Mouse (Mus musculus) megakaryocyte, embryonic 14.5 days (primary cell): ENCODE results near the gene Pxn. TPM values are rescaled to one million over a fixed set of nuclear protein-coding genes. Genes with fewer than 3 reads are reported as not detected.
A peak's percentile ranks its signal among the peaks of the same experiment; 100 is the strongest.
"Not testable (repeated sequence)": the region's sequence is repeated elsewhere in the genome, so short reads cannot be mapped to it uniquely, and the experiment has no call there.

Source experiments
- H3K27me3 ChIP-seq: replicated peaks from 2 replicates; pipeline ENCODE3; 2012; ENCODE audit warnings: inconsistent platforms
- H3K36me3 ChIP-seq: replicated peaks from 2 replicates; pipeline ENCODE3; 2012; ENCODE audit warnings: low read length, inconsistent platforms, mixed read lengths
- H3K4me1 ChIP-seq: 2 replicates; pipeline ENCODE4 v1.6.1; 2012; ENCODE audit warnings: inconsistent platforms
- H3K4me3 ChIP-seq: replicated peaks from 2 replicates; pipeline ENCODE3; 2012; ENCODE audit warnings: moderate library complexity, mild to moderate bottlenecking, inconsistent platforms
- H3K9me3 ChIP-seq: 2 replicates; pipeline ENCODE4 v1.6.1; 2012; ENCODE audit warnings: inconsistent platforms
- FLI1 ChIP-seq: IDR thresholded peaks from 2 replicates; pipeline ENCODE4 v1.6.1; 2012; ENCODE audit warnings: low read length, inconsistent platforms, mixed read lengths
- GATA1 ChIP-seq: IDR thresholded peaks from 3 replicates; pipeline ENCODE4 v1.6.1; 2012; ENCODE audit warnings: mixed read lengths, low read length, inconsistent platforms, borderline replicate concordance
- polyA plus RNA-seq: library from polyadenylated mRNA; stranded (reverse); fragments of >175 nt; gene quantifications from 2 replicates; pipeline ENCODE4 v1.2.3, GENCODE M21; 2012; ENCODE audit warnings: low replicate concordance; ENCODE audit not compliant: insufficient read depth

Gene Pxn
- polyA plus RNA-seq, 1 experiment, result 63.1 TPM

DNA sequence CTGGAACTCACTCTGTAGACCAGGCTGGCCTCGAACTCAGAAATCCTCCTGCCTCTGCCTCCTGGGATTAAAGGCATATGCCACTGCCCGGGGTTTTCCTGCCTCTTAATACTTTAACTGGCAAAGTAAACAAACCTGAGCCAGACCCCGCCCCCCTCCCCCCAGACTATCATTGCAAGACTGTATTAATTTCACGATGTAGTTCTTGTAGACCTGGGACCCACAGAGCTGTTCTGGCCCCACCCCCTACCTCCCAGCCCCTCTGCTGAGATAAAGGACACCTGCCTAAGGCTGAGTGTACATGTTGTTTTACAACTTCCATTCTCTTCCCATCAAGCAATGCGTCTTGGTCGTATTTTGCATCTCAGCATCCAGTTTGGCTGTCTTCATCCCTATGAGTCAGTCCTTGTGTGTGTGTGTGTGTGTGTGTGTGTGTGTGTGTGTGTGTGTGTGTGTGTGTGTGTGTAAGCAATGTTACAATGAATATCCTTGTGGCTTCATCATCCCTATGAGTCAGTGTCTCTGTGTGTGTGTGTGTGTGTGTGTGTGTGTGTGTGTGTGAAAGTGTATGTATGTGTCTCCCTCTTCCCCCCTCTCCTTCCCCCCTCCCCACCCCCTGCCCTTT, 13.7 kb upstream of the Pxn start:
- Histone ChIP-seq H3K36me3 (no peaks in the 10 kb centered on the region), H3K9me3 (no peaks in the 10 kb centered on the region), H3K4me3 (no peak overlapping the region), H3K27me3 (peaks cover 16% of the 10 kb centered on the region), H3K4me1 (peaks cover 43% of the 10 kb centered on the region)
- no peak for TF ChIP-seq FLI1
- no peak for TF ChIP-seq GATA1

DNA sequence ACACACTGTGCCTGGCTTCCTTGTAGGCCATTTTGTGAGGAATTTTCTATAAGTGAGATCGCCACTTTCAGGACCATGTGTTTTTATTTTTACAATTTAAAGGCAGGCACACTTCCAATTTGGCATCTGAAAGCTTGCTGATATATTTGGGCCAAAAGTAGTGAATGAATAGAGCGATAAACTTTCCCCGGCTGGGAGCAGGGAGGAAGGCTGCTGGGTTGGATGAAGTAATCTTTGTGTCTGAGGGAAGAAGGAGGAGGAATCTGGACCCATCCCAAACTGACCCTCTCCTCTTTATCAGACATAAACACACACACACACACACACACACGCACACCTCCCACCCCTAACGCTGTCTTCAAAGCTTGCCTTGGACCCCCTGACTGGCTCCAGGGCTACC, 13.0 kb upstream of the Pxn start:
- H3K4me1 ChIP-seq, result peaks cover 46% of the 10 kb centered on the region
- TF ChIP-seq GATA1, result no peak
- no peak for TF ChIP-seq FLI1
- peaks cover 19% of the 10 kb centered on the region for H3K27me3 ChIP-seq
- no peaks in the 10 kb centered on the region for H3K9me3 ChIP-seq
- no peaks in the 10 kb centered on the region for H3K36me3 ChIP-seq
- H3K4me3 ChIP-seq, result no peak overlapping the region

DNA sequence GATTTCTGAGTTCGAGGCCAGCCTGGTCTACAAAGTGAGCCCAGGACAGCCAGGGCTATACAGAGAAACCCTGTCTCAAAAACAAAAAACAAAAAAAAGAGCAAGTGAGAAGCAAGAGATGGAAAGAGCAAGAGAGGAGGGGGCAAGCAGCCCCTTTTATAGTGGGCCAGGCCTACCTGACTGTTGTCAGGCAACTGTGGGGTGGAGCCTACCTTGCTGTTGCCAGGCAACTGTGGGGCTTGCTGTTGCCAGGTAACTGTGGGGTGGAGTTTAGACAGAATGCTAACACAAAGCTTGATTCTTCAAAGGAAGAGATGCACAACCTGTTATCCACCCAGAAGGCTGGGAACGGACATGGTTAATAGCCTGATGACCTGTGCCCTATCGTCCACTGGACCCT, 10.9 kb upstream of the Pxn start:
- H3K9me3 ChIP-seq, H3K4me3 ChIP-seq, H3K36me3 ChIP-seq: not testable (repeated sequence)
- peaks cover 36% of the 10 kb centered on the region for H3K4me1 ChIP-seq
- H3K27me3 ChIP-seq, result peaks cover 19% of the 10 kb centered on the region

DNA sequence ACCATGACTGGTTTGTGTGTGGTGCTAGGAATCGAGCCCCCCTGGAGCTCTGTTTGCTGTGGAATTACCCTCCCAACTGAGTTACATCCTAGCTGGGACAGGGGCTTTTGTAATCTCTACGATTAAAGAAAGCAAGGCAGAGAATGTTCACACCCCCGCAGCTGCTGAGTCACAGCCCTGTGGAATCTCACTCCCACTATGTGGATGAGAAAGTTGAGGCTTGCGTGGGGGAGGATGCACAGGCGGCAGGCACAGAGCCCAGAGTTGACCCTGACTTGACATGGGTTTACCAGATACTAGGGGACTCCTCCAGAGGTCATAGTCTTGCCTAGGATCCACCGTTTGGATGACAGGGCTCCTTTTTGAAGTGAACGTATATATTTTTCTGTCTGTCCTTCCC, 9.4 kb upstream of the Pxn start:
- no peaks in the 10 kb centered on the region for H3K36me3 ChIP-seq
- H3K4me1 ChIP-seq, result peaks cover 24% of the 10 kb centered on the region
- peaks cover 22% of the 10 kb centered on the region for H3K27me3 ChIP-seq
- H3K9me3 ChIP-seq, result no peaks in the 10 kb centered on the region
- no peak overlapping the region for H3K4me3 ChIP-seq
- TF ChIP-seq FLI1 (no peak), GATA1 (no peak)

DNA sequence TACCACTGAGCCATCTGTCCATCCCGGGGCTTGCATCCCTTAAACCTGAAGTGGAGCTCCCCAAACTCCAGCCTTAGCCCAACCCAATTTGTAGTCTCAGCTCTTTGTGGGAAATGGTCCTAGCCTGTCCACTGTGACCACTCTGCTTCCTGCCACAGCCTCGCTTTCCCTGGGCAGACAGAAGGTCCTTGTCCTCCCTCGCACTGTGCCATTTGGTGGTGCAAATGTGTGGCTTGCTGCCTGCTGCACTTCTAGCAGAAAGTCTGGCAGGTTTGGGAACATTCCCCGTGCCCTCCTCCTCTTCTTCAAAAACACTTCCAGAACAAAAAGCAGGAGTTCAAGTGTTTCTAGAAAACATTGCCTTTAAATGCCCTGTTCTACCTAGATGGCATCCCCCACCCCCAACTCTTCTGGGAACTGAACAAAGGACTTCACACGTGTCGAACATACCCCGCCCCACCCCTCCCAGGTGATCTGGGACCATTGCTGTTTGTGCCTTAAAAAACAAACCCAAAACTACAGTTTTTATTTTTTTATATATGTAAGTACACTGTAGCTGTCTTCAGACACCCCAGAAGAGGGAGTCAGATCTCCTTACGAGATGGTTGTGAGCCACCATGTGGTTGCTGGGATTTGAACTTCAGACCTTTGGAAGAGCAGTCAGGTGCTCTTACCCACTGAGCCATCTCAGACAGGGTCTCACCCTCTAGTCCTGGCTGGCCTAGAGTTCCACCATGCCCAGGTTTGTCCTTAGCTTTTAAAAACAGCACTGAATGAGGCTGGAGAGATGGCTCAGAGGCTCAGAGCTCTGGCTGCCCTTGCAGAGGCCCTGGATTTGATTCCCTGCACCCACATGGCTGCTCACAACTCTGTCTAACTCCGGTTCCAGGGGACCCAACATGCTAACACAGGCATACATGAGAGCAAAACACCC, 7.9 kb upstream of the Pxn start:
- Histone ChIP-seq H3K36me3 (no peaks in the 10 kb centered on the region), H3K4me1 (peaks cover 23% of the 10 kb centered on the region), H3K27me3 (peaks cover 24% of the 10 kb centered on the region), H3K4me3 (peak overlapping the region; percentile 53), H3K9me3 (no peaks in the 10 kb centered on the region)
- no peak for TF ChIP-seq FLI1
- no peak for TF ChIP-seq GATA1

DNA sequence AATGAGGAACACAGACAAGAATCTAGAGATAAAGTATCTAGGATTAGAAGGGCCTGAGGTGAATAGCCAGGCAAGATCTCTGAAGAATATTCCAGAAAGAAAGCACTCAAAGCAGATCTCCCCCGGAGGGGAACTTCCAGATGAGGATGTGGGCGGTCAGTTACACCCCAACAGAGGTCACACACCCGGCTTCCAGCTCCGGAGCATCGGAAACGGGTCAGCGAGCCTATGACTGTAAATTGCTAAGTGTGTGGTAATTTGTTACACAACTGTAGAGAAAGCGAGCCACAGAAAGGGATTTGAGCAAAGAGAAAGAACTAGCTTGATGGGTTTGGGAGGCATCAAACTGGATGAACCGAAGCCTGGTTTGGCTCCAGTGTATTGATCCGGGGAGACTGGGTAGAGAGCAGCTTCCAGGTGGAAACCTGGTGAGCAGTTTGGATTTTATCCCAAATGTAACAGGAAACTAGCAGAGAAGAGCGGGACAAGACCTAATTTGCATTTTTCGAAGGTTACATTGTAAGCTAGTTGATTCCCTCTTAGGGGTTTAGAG, 6.0 kb upstream of the Pxn start:
- no peak for TF ChIP-seq FLI1
- TF ChIP-seq GATA1, result no peak
- H3K36me3 ChIP-seq, result no peaks in the 10 kb centered on the region
- peaks cover 15% of the 10 kb centered on the region for H3K27me3 ChIP-seq
- no peak overlapping the region for H3K4me3 ChIP-seq
- H3K9me3 ChIP-seq, result peaks cover 6% of the 10 kb centered on the region
- peaks cover 21% of the 10 kb centered on the region for H3K4me1 ChIP-seq

DNA sequence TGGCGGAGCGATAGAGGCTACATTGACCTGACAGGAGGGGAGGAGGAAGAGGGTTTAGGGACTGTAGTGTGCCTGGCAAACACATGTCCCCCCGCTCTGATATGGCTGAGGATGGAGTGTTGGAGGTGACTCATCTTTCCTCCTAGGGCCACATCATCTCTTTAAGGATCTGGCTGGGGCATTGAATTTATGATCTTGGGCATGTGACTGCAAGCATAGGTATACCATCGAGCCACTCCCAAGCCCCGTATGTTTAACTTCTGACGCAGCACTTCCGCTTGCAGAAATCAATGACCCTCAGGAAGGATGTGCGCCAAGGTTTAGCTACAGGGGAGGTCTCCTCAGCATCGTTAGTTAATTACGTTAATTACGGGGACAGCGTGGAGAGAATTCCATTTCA, 3.4 kb upstream of the Pxn start:
- Histone ChIP-seq H3K4me1 (peaks cover 28% of the 10 kb centered on the region), H3K36me3 (no peaks in the 10 kb centered on the region), H3K4me3 (no peak overlapping the region), H3K9me3 (peaks cover 6% of the 10 kb centered on the region), H3K27me3 (peaks cover 10% of the 10 kb centered on the region)
- TF ChIP-seq FLI1 (no peak), GATA1 (no peak)

DNA sequence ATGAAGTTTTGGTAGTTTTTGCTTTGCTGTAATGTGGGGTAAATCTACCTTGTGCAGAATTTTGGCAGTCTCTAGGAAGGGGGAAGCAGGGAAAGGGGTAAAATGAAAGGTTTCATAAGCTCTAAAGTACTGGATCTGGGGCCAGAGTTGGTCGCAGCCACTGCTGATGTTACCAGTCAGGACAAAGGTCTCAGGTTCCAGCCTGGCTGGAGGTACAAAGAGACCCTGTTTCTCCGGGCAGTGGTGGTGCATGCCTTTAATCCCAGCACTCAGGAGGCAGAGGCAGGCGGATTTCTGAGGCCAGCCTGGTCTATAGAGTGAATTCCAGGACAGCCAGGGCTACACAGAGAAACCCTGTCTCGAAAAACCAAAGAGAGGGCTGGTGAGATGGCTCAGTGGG, 859 bp upstream of the Pxn start:
- not testable (repeated sequence) for H3K36me3 ChIP-seq, H3K9me3 ChIP-seq, H3K27me3 ChIP-seq, H3K4me3 ChIP-seq
- H3K4me1 ChIP-seq, result peaks cover 48% of the 10 kb centered on the region

DNA sequence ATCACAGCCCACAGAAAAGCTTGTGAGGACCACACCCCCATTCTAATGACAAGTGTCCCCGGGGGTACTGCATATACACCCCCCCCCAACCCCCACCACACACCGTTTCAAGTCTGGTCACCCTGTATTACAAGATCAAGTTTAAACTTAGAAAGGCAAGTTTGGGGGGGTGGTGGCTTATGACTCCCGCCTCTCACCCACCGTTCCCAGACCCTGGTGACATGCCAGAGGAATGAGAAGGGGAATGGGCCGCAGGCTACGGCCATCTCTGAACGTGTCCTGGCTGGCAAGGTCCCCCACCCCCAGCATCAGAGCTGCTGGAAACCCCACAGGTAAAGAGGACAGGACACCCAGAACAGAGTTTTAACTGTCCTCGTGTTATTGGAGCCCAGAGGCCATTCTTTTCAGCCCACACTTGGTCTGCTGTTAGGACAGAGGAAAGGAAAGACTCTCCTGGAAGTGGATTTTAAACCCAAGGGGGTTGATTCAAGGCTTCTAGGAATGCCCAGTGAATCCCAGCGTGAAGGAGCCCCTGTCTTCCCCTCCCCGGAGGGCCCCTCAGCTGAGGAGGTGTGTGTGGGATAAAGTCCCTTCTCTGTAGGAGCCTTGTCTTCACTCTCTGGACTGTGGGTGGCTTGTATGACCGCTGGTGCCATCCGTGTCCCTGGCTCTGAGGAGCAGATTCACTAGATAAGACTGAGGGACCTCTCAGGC, 948 bp downstream of the Pxn start:
- H3K27me3 ChIP-seq, result peaks cover 4% of the 10 kb centered on the region
- H3K4me1 ChIP-seq, result peaks cover 62% of the 10 kb centered on the region
- peak overlapping the region; percentile 99 for H3K4me3 ChIP-seq
- peaks cover 12% of the 10 kb centered on the region for H3K36me3 ChIP-seq
- peaks cover 6% of the 10 kb centered on the region for H3K9me3 ChIP-seq
- TF ChIP-seq GATA1 (no peak), FLI1 (no peak)
